Mouse (Mus musculus): Measurements from ENCODE around the gene Lrrc61.

DNA sequence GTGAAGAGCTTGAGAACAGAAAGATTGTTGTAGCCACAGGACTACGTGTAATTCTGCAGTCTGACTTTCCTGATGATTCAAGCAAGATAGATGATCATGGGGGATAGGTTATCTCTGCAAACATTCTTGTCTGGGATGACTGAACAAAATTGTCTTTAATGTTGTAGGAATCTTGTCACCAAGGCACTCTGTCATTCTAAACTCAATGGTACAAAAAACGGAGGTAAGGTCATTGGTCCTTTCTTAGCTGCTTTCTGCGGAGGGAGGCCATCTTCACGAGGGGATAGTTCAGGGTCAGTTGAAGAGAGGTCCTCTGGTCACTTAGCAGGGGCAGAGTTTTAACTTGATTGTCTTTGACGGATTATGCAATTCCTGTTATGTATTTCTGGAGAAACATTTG is 24.1 kb downstream of the Lrrc61 start:
- TF ChIP-seq POLR2A (IDR thresholded peaks at IDR 0.05; ENCODE audit: control insufficient read depth, low read depth, low read length) (no peak), CTCF (IDR thresholded peaks at IDR 0.05; ENCODE audit: control insufficient read depth, insufficient read depth, insufficient replicate concordance, low read depth, low read length) (no peak)
